Mouse (Mus musculus): ENCODE results near the gene Nod2. TPM values are rescaled to one million over a fixed set of nuclear protein-coding genes. Genes with fewer than 3 reads are reported as not detected.

Gene Nod2
- polyA plus RNA-seq, 2 experiments from 2014 or later, result 0.83 to 2.4 TPM

Other genes starting within 250 kb of the Nod2 start
- not detected for gene Nkd1, start 126.0 kb upstream of the Nod2 start, polyA plus RNA-seq (2017; shearing (Covaris generic))
- 10 to 100 TPM; 15.0 to 16.8 TPM for gene Snx20, start 11.2 kb upstream of the Nod2 start, polyA plus RNA-seq (2017; shearing (Covaris generic))
- 100 to 1,000 TPM; 108 to 125 TPM for gene Cyld, start 49.7 kb downstream of the Nod2 start, polyA plus RNA-seq (2017; shearing (Covaris generic))

All from CD4-positive, CD25-positive, alpha-beta regulatory T cell, adult 4 months (primary cell).